Mouse (Mus musculus) heart, postnatal 0 days (tissue): Measurements from ENCODE around the gene Cmip. TPM values are rescaled to one million over a fixed set of nuclear protein-coding genes. Genes with fewer than 3 reads are reported as not detected.

Source experiments
- ATAC-seq: fragments of 200-750 bp; cut with Nextera tagmentation; 2 replicates; pipeline ENCODE4 v1.8.0; 2017; ENCODE audit warnings: low read depth, moderate number of reproducible peaks, moderate library complexity; ENCODE audit not compliant: insufficient read depth
- DNase-seq: peaks from one replicate; pipeline ENCODE4 v3.0.0-alpha.2; 2016; ENCODE audit warnings: low spot score
- H3K27ac ChIP-seq: fragments of 300-500 bp; sonication (generic); 2 replicates; pipeline ENCODE4 v1.5.1; 2014; ENCODE audit warnings: low read depth, mild to moderate bottlenecking
- H3K27me3 ChIP-seq: fragments of 300-500 bp; sonication (generic); 2 replicates; pipeline ENCODE4 v1.6.1; 2014; ENCODE audit warnings: low read length, mixed read lengths; ENCODE audit not compliant: control insufficient read depth, insufficient read depth
- H3K36me3 ChIP-seq: fragments of 300-500 bp; sonication (generic); replicated peaks from 2 replicates; pipeline ENCODE4 v1.6.1; 2014; ENCODE audit warnings: low read length, mixed read lengths; ENCODE audit not compliant: control insufficient read depth, insufficient read depth
- H3K4me1 ChIP-seq: fragments of 300-500 bp; sonication (generic); 2 replicates; pipeline ENCODE4 v1.6.1; 2014; ENCODE audit warnings: antibody characterized with exemption; ENCODE audit not compliant: control insufficient read depth, insufficient read depth
- H3K4me2 ChIP-seq: fragments of 300-500 bp; sonication (generic); 2 replicates; pipeline ENCODE4 v1.6.1; 2014; ENCODE audit warnings: low read depth, mild to moderate bottlenecking, low read length, moderate library complexity
- H3K4me3 ChIP-seq: fragments of 300-500 bp; sonication (generic); 2 replicates; pipeline ENCODE4 v1.5.1; 2014; ENCODE audit warnings: low read depth, low read length
- H3K9ac ChIP-seq: fragments of 300-500 bp; sonication (generic); replicated peaks from 2 replicates; pipeline ENCODE4 v1.6.1; 2014; ENCODE audit warnings: low read depth, low read length, mixed read lengths
- H3K9me3 ChIP-seq: fragments of 300-500 bp; sonication (generic); replicated peaks from 2 replicates; pipeline ENCODE4 v1.6.1; 2016; ENCODE audit warnings: low read length; ENCODE audit not compliant: control insufficient read depth
- CTCF ChIP-seq: IDR thresholded peaks from 2 replicates; pipeline ENCODE4 v1.5.1; 2016; ENCODE audit warnings: antibody characterized with exemption, control low read depth, low read depth
- EP300 ChIP-seq: IDR thresholded peaks from 2 replicates; pipeline ENCODE4 v1.6.1; 2016; ENCODE audit warnings: antibody characterized with exemption, low read depth
- WGBS: fragments of 180-500 bp; shearing (Covaris S2); extraction: QIAGEN DNeasy Blood & Tissue Kit; methylation state at CpG from one replicate; pipeline ENCODE4 v1.1.7; 2014; 5-methylcytosine and 5-hydroxymethylcytosine counted together
- polyA plus RNA-seq: library from polyadenylated mRNA; unstranded; fragments of >200 nt; fragmentation: Nextera tagmentation; extraction: Ambion mirVana; gene quantifications from 2 replicates; pipeline ENCODE4 v1.2.1, GENCODE M21; 2015
- total RNA-seq: library from RNA; depleted of rRNA; stranded (reverse); fragments of >200 nt; gene quantifications from 2 replicates; pipeline ENCODE4 v1.2.3, GENCODE M21; 2014; ENCODE audit warnings: low replicate concordance; rRNA removed

Cmip gene
- total RNA-seq (11.1 and 19.6 TPM in 2 replicates), polyA plus RNA-seq (4.9 and 5.7 TPM in 2 replicates)

GRCm38 (mm10) chr8:117257029-117257820, at the start of gene Cmip:
Gene Cmip (plus strand): TSS chr8:117257064.
- under 1% methylated on average over 63 of the region's 65 CpGs for WGBS
- peak; percentile 30 for ATAC-seq
- Histone ChIP-seq H3K36me3 (no peaks in the 10 kb centered on the region), H3K27ac (peak within 1 kb of the TSS; percentile 81), H3K4me1 (peaks cover 24% of the 10 kb centered on the region; the same call in 1 of the 2 replicates), H3K4me2 (peak within 1 kb of the TSS; percentile 93), H3K9me3 (no peaks in the 10 kb centered on the region), H3K9ac (peak within 1 kb of the TSS; percentile 88), H3K27me3 (no peaks in the 10 kb centered on the region), H3K4me3 (peak within 1 kb of the TSS; percentile 80)
- no peak for DNase-seq
- TF ChIP-seq CTCF = no peak
- TF ChIP-seq EP300 = no peak

GRCm38 (mm10) chr8:117209150-117209549, 47.7 kb upstream of the Cmip start:
- H3K4me1 ChIP-seq = no peaks in the 10 kb centered on the region
- H3K27ac ChIP-seq = no peak overlapping the region
- no peak overlapping the region for H3K9ac ChIP-seq
- H3K4me3 ChIP-seq = no peak overlapping the region
- H3K4me2 ChIP-seq = no peak overlapping the region
- WGBS = 82% methylated on average over 12 of the region's 12 CpGs
- peaks cover 9% of the 10 kb centered on the region for H3K36me3 ChIP-seq
- ATAC-seq (no peak), DNase-seq (no peak)
- no peaks in the 10 kb centered on the region for H3K9me3 ChIP-seq
- TF ChIP-seq CTCF (no peak), EP300 (no peak)
- H3K27me3 ChIP-seq = no peaks in the 10 kb centered on the region

- Histone ChIP-seq H3K4me2 (no peak overlapping the region), H3K4me1 (no peaks in the 10 kb centered on the region), H3K9me3 (no peaks in the 10 kb centered on the region), H3K27ac (no peak overlapping the region), H3K27me3 (no peaks in the 10 kb centered on the region), H3K9ac (no peak overlapping the region), H3K4me3 (no peak overlapping the region), H3K36me3 (0 out of 2 replicates have a peak, but pooled peaks cover 6% of the 10 kb centered on the region)
- DNase-seq (no peak), ATAC-seq (no peak)
- TF ChIP-seq EP300 (no peak), CTCF (no peak)
- 70% methylated on average over 11 of the region's 11 CpGs for WGBS
Observed at GRCm38 (mm10) chr8:117212100-117212499, 44.8 kb upstream of the Cmip start.

- Histone ChIP-seq H3K4me1 (no peaks in the 10 kb centered on the region), H3K27me3 (no peaks in the 10 kb centered on the region), H3K27ac (no peak overlapping the region), H3K9ac (no peak overlapping the region), H3K4me3 (no peak overlapping the region), H3K36me3 (0 out of 2 replicates have a peak, but pooled peaks cover 2% of the 10 kb centered on the region), H3K9me3 (no peaks in the 10 kb centered on the region), H3K4me2 (no peak overlapping the region)
- DNase-seq = no peak
- no peak for TF ChIP-seq CTCF
- no peak for TF ChIP-seq EP300
- no peak for ATAC-seq
- 77% methylated on average over 2 of the region's 2 CpGs for WGBS
Observed at GRCm38 (mm10) chr8:117217724-117218123, 39.1 kb upstream of the Cmip start.

GRCm38 (mm10) chr8:117222396-117222795, 34.5 kb upstream of the Cmip start:
- Histone ChIP-seq H3K9ac (no peak overlapping the region), H3K4me3 (no peak overlapping the region), H3K36me3 (no peaks in the 10 kb centered on the region), H3K27ac (no peak overlapping the region), H3K4me1 (no peaks in the 10 kb centered on the region), H3K27me3 (no peaks in the 10 kb centered on the region), H3K4me2 (no peak overlapping the region), H3K9me3 (no peaks in the 10 kb centered on the region)
- 44% methylated on average over 6 of the region's 6 CpGs for WGBS
- ATAC-seq (no peak), DNase-seq (no peak)
- TF ChIP-seq CTCF (no peak), EP300 (no peak)
